Mouse (Mus musculus) T-helper 1 cell (primary cell): ENCODE results near the gene Kcmf1.
"Not testable (repeated sequence)": the region's sequence is repeated elsewhere in the genome, so short reads cannot be mapped to it uniquely, and the experiment has no call there.

ENCODE experiments used
- in situ Hi-C: fragments of 300-600 bp; cut with MboI, MseI; formaldehyde crosslinking; loops from one replicate; pipeline ENCODE4 v1.15.1; 2025; ENCODE audit warnings: high pct_unique_total_duplicates

Kcmf1 gene

DNA sequence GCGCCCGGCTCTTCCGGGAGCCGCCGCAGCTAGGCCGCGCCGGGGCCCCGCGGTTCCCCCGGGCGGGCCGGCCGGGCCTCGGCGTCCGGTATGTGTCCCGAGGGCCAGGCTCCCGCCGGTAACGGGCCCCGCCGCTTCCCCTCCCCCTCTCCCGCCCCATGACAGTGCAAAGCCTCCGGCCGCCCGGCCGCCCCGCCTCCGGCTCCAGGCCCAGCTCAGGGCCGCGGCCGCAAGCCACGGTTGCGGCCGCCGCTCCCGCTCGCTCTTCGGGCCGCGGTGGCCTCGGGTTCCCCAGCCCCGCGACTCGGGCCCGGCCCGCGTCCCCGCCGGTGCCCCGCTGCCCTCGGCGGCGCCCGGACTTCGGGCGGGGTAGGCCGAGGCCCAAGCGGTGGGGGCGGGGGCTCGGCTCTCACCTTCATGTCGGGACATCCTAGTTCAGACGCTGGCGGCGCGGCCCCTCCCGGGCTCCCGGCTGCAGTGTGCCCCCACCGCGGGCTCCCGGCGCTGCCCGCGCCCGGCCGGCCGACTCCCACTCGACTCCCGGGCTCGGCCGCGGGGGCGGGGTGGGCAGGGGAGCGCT, 488 bp downstream of the Kcmf1 start:
- in situ Hi-C loops: no loop called here

DNA sequence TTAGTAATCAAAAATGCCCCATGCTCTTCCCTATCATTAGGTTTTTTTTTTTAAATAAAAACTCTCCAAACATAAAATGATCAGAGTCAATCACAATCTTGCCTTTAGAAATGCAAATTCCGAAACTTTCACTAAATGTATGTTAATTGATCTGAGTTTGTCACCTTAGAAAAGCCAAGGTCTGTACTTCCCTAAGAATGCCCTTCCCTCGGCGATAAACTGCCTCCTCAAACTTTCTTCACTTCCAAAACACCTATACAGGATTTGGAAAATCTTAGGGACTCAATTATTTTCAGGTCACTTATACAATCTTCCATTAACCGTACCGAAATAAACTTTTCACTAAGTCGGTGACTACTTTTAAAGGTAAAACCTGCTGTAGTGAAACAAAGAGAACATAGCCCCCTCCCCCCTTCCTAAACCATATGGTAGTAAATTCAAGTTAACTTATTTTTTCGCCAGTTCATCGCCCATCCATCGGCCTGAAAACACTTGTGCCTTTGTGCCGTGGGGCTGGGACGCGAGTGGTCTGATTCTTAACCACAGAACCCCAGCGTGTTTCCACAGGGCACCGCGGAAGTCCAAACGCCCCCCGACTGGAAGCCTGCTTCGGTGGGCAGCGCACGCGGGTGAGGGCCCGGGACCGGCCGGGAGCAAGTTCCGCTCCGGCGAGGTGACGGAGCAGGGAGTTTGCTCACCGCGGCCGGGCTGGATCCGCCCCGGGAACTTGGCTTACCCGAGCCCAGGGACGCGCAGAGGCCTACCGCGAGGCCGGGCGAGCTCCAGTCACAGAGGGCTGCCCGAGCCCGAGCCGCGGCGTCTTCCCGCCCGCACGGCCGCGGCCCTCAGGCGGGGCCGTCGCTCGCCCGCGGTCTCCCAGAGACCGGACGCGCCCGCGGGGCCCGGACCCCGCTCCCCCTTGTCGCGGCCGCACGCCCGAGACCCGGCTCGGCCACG, 1.3 kb downstream of the Kcmf1 start:
- in situ Hi-C loops: no loop called here

- in situ Hi-C loops: no loop called here
Measured at GRCm38 (mm10) chr6:72895000-72895399, 4.8 kb downstream of the Kcmf1 start.

DNA sequence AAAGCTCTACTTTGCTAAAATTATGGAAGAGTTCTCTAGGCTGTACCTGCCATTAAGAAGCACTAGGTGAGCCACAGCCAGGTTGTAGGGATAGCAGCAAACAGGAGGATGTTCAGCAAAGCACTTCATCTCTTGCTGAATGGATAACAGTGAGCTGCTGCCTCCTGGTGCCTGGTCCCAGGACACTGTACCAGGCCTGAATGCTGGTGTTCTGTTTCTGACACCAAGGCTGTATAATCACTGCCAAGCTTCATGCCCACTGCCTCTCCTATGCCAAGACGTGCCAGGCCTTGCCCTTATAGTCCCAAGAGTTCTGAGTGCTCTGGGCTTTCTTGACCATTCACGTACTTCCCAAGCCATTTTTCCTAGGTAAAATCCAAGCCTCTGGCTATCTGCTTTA, 8.5 kb downstream of the Kcmf1 start:
- in situ Hi-C loops: no loop called here

GRCm38 (mm10) chr6:72888655-72889054, 11.1 kb downstream of the Kcmf1 start:
- in situ Hi-C loops: no loop called here

- in situ Hi-C loops: no loop called here
Measured at GRCm38 (mm10) chr6:72885268-72885667, 14.5 kb downstream of the Kcmf1 start.

GRCm38 (mm10) chr6:72884767-72885166, 15.0 kb downstream of the Kcmf1 start:
- in situ Hi-C loops: no loop called here

DNA sequence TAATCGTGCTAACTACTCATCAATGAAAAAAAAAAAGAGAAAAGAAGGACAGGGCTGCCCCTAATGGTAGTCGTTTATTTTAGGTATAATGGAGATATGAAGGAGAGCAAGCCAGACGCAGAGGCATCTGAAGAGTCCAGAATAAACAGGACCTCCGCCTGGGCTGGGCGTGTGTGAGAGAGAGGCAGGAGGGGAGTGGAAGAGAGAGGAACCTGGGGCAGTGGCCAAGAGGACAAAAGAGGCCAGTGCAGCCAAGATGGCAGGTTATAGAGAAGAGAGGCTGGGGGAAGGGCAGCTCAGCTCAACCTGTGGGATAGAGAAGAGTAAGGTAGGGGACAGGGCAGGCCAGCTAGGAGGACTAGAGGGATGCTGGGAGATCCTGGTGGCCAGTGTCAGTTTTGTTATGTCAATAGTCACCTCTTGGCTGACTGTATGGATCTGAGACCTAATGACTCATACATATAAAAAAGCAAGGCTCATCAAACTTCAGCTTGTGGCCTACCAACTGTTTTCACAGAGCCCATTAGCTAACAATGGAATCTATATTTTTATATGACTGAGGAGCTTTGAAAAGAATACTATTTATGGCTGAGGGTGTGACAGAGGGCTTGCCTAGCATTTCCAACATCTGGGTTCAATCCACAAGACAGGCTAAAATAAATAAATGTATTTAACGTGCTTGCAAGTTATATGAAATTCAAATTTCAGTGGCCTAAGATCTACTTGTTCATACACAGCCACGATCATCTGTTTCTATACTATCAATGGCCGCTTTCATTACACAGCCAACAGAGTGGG, 16.9 kb downstream of the Kcmf1 start:
- in situ Hi-C loops: no loop called here

- in situ Hi-C loops: no loop called here
Measured at GRCm38 (mm10) chr6:72882222-72882621, 17.6 kb downstream of the Kcmf1 start.

DNA sequence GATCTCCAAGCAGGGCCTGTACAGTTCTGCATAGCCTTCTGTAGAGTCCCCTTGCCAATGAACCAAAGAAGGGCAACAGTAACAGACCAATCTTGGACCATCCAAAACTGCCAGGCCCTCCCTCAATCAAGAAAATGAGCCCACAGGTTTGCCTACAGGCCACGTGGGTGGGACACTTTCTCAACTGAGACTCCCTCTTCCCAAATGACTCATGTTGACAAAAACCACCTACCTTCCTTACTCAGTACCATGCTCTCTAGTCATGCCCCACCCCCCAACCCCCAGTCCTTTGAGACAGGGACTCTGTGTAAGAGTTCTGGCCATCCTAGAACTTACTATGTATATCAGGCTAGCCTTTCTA, 18.2 kb downstream of the Kcmf1 start:
- in situ Hi-C loops: no loop called here

GRCm38 (mm10) chr6:72880913-72881618, 18.7 kb downstream of the Kcmf1 start:
- in situ Hi-C loops: no loop called here

- in situ Hi-C loops: no loop called here
Measured at GRCm38 (mm10) chr6:72876629-72877028, 23.1 kb downstream of the Kcmf1 start.

DNA sequence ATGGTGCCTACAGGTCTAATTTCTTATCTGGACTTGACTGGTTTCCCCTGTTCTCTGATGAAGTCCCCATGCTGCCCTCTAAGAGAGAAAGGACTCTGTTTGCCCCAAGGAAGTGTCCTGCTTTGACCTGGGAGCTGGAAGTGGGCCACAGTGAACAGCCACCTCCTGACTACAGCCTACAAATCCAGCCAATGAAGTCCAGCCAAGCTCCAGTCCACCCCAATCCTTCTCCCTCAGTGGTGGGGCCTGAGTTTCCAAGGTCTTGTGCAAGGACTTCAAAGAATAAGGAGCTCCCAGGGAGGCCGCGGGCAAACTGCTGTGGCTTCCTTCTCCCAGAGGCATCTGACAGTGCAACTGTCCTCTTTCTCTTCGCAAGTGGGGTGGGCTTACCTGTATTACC, 26.4 kb downstream of the Kcmf1 start:
- in situ Hi-C loops: no loop called here

GRCm38 (mm10) chr6:72872276-72872675, 27.5 kb downstream of the Kcmf1 start:
- in situ Hi-C loops: no loop called here

- in situ Hi-C loops: no loop called here
Measured at GRCm38 (mm10) chr6:72869601-72870000, 30.2 kb downstream of the Kcmf1 start.

DNA sequence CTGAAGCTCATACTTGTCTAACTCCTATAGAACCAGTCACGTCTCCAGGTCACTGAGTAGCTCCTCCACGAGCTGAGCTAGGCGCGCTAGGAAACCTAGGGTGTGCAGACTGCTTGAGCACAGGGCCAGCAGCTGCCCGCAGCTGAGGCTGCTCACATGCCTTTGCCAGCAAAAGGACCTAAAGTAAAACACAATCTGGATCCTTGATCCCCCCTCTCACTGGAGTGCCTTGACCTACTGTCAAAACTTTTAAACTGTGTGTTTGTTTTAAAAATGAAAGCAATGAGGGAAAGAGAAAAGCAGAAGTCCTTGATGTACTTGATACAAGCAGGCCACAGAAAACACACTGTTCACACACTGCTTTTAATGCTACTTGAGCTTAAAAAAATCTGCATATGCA, 31.1 kb downstream of the Kcmf1 start:
- in situ Hi-C loops: no loop called here

GRCm38 (mm10) chr6:72867746-72868145, 32.0 kb downstream of the Kcmf1 start:
- in situ Hi-C loops: no loop called here

DNA sequence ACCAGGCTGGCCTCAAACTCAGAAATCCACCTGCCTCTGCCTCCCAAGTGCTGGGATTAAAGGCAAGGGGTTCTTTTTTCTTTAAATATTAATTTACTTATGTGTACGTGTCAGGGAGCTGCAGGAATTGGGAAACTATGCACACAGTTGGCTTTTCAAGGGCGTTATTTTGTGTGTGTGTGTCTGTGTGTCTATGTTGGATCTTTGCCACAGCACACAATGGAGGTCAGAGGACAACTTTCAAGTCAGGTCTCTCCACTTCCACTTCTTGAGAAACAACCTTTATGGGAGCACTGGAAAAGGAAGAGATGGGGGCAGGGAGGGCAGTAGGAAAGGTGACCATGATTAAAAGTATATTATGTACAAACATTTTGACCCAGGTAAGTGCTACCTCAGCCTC, 33.5 kb downstream of the Kcmf1 start:
- in situ Hi-C loops: no loop called here

DNA sequence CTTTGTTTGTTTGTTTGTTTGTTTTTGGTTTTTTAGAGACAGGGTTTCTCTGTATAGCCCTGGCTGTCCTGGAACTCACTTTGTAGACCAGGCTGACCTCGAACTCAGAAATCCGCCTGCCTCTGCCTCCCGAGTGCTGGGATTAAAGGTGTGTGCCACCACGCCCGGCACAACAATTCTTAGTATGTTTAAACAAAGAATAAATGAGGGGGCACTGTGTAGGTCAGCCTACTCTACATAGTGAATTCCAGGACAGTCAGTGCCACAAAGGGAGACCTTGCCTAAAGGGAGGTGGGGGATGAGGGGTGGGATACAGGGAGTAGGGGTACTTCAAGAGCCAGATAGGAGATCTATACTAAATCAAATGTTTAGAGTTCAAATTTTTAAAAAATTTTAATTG, 37.1 kb downstream of the Kcmf1 start:
- in situ Hi-C loops: not testable (repeated sequence)

DNA sequence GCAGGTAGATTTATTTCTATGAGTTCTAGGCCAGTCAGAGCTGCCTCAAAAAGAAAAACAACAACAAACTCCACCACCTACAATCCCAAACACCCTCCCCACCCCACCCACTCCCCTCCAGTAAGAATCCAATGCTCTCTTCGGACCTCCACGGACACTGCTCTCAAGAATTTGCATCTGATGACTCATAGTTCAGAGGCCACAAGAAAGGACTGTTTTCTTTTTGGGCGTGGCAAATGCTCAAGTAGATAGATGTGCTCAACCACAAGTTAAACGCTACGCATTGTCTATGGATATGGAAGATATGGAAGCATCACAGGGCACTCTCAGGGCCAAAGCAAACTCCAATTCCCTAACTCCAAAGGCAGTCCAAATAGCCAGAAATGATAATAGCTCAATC, 45.5 kb downstream of the Kcmf1 start:
- in situ Hi-C loops: no loop called here

- in situ Hi-C loops: no loop called here
Measured at GRCm38 (mm10) chr6:72852180-72852579, 47.6 kb downstream of the Kcmf1 start.

- in situ Hi-C loops: no loop called here
Measured at GRCm38 (mm10) chr6:72851633-72852032, 48.1 kb downstream of the Kcmf1 start.
